Mouse (Mus musculus) mature B cell (primary cell): ENCODE data around the gene Hmx1.

Experiments
- in situ Hi-C: fragments of 300-500 bp; cut with MboI; formaldehyde crosslinking; loops from 2 replicates; pipeline ENCODE4 v1.14.3; 2019

Hmx1 gene

DNA sequence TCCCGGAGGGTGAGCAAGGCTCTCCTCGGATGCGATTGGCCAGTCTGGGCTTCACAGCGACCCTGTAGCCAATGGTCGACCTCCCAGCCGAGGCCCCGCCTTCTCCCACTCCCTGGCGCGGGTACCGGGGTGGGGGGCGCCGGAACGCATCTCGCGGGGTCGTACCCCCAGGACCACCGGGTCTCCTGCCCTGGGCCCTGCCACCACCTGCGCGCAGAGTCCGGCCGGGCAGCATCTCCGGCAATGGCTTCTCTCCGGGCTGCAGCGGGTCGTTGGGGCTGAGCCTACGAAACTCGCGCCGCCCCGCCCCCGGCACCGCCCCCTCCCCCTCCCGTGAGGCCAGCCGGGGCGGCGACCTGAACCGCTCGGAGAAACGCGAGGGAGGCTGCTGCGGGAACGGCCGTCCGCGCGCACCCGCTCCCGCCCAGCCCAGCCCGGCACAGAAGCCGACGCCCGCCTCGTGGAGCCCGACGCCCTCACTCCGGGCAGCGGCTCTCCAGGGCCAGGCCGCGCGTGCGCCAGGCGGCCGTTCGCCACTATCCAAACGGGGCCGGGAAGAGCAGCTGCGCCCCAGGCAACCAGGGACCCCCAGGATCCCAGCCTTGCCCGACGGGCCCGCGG lies at the start of gene Hmx1:
Gene Hmx1, plus strand, starts transcription at position 618 of the 621 bp plus-strand sequence.
- in situ Hi-C loops = no loop called here

- in situ Hi-C loops = no loop called here
These were observed 43.8 kb upstream of the Hmx1 start for GRCm38 (mm10) chr5:35345084-35345483.

DNA sequence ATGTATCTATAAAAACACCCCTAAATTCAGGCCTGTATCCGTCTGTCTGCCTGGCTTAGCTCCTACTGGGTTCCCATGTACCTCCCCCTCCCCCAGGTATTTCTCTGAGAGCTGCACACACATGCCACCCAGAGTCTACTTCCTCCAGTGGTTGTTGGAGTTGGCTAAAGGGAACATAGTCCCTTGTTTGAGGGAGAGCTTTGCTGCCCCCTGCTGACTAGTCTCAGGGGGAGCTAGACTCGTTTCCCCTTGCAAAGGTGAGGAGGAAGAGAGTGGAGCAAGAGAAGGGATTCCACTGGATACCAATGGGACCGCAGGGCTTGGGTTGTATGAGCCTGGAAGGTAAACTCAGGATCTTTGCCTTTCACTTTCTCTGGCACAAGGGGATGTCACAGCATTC lies 40.1 kb upstream of the Hmx1 start:
- in situ Hi-C loops = no loop called here

DNA sequence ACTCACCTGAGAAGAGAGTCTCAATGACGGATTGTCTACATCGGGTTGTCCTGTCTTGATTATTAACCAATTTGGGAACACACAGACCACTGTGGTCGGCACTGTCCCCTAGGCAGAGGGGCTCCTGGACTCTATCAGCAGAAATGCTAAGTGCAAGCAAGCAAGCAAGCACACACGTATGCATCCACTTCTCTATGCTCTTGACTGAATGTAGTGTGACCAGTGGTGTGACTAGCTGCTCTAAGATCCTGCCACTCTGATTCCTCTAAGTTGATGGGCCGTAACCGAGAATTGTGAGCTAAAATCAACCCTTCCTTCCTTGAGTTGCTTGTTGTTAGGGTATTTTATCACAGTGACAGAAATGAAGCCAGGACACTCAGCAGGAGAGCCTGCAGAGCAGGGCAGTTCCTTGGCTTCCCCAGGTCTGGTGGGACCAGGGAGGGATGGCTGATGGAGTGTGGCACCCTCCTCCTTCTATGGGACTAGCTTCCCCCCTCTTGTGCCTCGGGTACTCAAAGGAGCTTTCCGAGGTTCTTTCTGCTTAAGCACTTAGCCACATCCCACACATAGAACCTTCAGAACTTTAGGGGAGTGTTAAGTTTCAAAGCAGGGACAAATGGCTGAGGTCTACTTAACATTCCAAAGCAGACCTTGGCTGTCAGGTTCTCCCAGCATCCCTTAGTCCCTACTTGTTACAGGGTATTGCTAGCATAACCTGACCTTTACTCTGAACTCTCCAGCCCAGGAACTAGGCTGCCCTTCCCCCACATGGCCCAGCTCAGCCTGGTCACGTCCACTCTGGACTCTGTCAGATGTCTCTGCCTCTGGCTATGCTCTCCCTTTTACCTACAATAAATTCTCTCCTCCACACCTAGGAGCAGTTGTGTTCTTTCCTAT lies 31.1 kb upstream of the Hmx1 start:
- in situ Hi-C loops = no loop called here

DNA sequence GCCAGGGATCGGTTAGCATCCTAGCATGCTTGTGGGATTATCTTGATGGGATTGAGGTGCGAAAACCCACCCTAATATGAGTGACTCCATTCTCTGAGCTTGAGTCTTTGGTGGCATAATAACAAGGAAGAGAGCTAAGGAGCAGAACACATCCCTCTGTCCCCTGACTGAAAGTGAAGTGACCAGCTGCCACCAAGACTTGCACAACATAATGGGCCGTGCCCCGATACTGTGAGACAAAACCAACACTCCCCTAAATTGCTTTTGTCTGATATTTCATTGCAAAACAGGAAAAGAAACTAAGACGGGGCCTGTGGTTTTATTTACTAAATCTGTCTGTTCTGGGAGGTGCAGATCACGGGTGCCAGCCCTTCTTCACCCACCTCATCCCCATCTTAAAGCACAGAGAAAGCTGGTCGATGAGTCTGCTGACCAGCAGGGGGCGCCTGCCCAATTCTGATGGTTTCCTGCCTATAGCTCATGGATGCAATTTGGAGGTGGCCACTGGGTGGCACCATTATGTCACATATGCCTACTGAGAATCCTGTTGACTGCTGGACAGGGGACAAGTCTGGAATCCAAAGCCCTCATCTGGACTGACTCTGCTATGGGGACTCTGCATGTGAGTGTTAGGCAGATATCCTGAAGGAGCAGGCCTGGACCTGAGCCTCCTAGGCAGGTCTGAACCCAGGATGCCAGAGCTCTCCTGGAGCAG lies 27.2 kb upstream of the Hmx1 start:
- in situ Hi-C loops = no loop called here

GRCm38 (mm10) chr5:35366241-35367032 lies 22.5 kb upstream of the Hmx1 start:
- in situ Hi-C loops = no loop called here

DNA sequence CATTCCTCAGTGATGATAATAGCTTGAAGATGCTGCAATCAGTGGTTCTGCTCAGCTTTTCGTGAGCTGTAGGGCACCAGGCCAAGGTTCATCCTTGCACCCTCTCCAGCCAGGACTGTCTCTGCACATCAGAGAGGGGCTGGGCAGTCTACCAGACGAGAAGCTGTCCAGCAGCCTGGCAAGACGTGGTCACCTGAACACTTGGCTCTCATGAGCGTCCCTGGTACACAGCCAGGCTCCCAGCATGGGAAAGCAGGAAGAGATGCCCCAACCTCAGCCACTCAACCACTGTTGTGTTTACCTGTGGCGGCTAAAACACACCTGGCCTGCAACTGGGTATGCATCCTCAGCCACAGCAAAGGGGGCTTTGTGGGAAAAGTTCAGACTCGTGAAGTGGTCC lies 20.0 kb upstream of the Hmx1 start:
- in situ Hi-C loops = no loop called here

DNA sequence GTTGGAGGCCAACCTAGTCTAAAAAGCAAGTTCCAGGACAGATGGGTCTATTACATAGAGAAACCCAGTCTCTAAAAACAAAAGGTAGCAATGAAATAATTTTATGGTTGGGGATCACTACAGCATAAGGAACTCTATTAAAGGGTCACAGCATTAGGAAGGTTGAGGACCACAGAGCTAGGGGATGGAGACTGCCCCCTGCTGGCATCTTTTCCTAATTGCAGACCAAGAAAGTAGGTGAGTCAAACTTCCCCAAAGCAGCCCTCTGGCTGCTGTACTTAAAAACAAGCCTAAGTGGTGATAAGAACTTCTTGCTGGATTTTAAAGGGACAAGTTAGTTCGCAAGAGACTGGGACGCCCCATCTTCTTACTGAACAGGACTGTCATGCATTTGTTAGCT lies 9.8 kb upstream of the Hmx1 start:
- in situ Hi-C loops = no loop called here

DNA sequence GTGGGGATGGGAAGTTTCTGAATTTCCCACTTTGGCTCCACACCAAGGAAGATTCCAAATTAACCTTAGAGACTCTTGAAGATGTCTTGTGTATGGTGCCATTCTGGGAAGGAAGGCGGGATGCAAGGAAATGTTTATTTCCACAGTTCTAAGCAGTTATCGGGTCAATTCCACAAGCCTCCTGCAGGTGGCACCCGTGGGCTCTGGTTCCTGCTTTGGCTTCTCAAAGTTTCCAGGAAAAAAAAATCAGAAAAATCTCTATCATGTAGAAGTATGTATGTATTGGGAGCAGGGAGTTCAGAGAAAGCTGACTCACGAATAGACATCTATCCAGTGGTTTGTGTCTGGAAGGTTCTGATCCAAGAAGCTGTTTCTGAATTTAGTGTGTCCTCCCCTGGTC lies 9.1 kb upstream of the Hmx1 start:
- in situ Hi-C loops = no loop called here

- in situ Hi-C loops = no loop called here
These were observed 946 bp upstream of the Hmx1 start for GRCm38 (mm10) chr5:35387834-35388490.

DNA sequence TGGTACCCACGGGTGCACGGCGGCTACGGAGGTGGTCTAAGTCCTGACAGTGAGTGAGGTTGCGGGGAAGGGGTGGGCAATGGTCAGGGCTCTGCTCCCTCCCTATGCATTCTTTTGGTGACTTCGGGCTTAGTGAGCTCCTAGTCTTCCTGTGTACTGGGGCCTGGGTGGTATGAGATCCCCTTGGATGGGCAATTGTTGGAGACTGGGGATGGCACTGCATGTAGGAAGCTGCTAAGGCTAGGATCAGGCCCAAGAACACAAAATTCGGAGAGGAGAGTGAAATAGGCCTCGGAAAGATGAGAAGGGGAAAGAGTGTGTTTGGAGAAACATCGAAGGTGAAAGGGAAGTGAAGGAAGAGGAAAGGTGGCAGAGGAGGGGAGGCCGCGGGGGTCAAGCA lies 533 bp downstream of the Hmx1 start:
- in situ Hi-C loops = no loop called here

DNA sequence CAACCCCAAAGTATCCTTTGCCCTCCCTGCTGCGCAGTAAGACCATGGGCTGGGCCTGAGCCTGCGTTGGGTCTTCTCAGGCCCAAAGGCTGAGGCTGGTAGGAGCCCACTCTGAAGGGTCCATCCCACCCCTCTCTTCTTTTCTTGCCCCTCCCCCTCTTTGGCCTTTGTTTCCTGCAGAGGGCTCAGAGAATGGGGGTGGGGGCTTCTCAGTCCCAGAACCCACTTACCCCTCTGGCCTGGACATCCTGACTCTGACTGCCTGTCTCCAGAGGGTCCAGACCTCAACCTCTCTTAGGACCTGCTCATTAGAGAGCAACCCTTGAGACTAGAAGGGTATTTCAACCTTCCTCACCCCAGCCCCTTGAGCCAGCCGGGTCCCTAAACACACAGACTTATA lies 1.0 kb downstream of the Hmx1 start:
- in situ Hi-C loops = no loop called here

DNA sequence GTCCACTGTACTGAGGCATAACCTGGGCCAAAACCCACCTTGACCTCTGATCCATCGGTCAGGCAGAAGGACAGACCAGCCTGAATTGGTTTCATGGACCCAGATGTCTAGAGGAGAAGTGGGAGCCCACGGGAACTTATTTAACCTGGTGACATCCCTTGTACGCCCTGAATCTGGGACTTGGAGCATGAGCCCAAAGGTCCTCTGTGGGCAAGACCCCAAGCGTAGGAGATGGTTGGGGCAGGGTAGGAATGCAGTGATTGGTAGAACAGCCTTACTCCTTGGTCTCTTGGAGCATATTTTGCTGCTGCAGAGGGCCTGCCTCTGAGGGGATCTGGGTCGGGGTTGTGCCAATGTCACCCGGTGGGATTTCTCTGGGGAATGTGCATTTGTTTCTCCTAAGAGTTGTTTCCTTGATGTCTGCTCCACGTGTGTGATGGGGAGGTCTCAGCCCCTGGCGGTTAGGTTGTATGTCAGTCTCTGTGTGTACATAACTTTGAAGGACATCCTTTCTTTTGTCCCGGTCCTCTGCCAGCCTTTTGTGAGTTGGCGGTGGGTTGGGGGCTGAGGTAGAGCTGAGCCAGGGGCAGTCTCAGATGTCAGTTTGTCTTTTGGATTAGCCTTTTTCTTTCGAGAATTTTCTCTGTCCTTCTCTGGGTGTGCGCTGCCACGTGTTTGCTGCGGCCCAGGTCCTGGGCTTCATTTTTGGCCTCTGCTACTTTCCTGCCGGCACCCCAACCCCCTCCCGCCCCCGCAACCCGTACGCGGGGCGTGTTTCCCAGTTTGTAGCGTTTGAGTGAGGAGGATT lies 2.1 kb downstream of the Hmx1 start:
- in situ Hi-C loops = no loop called here

- in situ Hi-C loops = no loop called here
These were observed 2.9 kb downstream of the Hmx1 start for GRCm38 (mm10) chr5:35391656-35392333.

DNA sequence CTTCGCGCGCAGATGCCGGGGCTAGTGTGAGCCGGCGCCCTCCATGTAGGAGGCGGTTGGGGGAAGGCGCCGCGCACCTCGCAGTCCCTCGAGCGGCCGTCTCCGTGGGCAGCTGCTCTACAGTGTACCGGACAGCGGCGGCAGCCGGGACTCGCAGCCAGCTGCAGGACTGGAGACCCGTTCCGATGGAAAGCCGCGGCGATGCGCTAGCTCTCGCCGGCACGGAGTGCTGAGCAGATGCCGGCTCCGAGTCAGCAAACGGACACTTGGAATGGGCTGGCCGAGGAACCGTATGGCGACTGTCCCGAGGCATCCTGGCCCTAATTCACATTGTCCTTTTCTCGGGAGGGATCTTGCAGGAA lies 3.4 kb downstream of the Hmx1 start:
- in situ Hi-C loops = no loop called here

DNA sequence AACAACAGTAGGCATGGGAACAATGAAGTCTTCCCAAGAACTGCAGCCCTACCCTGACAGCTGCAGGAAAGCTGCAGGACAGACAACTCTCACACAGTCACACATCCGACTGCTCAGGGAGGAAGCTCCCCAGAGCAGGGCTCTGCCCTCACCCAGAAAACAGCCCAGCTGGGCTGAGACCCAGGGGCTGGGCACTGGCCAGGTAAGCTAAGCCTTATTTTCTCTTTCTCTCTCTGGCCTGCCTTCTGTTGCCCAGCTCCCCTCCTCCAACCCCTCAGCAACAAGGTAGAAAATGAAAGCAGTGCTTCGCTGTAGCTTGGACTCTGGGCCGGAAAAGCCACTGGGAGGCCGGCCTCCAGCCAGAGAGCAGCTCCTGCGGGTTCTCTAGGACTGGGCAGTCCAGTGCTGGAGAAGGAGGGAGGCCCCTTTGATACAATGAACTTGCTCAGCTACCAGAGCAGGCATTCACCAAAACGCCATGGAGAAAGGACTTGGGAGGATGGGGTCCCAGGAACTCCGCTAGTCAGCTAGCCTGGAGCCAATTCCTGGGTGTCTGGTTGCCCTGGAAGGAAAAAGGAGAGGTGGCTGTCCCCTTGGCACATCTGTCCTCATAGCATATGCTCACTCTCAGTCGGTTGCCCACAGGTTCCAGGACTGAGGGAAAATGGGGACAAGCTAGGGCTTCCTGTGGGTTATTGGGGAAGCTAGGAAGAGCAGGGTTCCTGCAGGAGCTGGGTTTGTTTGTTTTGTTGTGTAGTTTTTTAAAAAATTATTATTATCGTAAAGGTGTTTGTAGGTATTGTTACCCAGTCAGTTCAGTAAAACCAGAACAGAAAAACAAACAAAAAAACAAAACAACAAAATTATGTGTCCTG lies 6.9 kb downstream of the Hmx1 start:
- in situ Hi-C loops = no loop called here

GRCm38 (mm10) chr5:35396976-35397641 lies 8.2 kb downstream of the Hmx1 start:
- in situ Hi-C loops = no loop called here

DNA sequence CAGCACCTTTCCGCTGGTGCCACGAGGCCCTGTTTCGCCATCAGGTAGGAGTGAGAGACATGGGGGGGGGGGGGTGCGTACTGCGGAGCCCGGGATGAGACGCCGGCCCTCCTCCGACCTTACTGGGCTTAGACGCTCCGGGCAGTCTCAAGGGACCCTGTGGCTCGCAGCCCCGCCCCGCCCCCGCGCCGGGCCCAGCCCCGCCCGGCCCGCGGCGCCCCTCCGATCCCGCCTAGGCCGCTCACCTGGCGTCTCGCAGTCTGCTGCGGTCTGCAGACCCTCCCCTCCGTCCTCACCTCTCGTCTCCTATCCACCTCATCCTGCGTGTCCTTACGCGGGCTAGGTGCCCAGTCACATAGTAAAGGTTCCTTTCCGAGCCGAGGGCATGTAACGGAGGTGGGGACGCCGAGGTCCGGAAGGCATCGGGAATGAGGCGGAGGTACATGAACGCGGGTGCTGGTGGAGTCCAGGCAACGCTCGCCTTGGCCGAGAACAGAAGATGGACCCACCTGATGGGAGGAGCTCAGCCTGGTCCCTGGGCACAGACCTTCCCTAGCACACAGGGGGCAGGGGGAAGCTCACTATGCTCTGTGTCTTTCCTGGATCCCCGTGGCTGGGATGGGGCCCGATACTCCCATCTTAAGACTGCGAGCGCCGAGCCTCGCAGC lies 8.9 kb downstream of the Hmx1 start:
- in situ Hi-C loops = no loop called here
